Mouse (Mus musculus): ENCODE data around the gene Trank1.

GRCm38 (mm10) chr9:111271434-111272160, 39.9 kb upstream of the Trank1 start, which contains the start of the genes Mlh1 and Epm2aip1:
- TF ChIP-seq CTCF (IDR thresholded peaks at IDR 0.05; ENCODE audit: insufficient read depth, low read length) (no peak), POLR2A (IDR thresholded peaks at IDR 0.05; ENCODE audit: borderline replicate concordance, extremely low read depth, low read depth, low read length) (peak; percentile 98)

Data from lung, adult 2 months (tissue).